Mouse (Mus musculus): Measurements from ENCODE around the gene Usp44. TPM values are rescaled to one million over a fixed set of nuclear protein-coding genes. Genes with fewer than 3 reads are reported as not detected.
"Not testable (repeated sequence)": the region's sequence is repeated elsewhere in the genome, so short reads cannot be mapped to it uniquely, and the experiment has no call there.

Usp44 gene
- polyA plus RNA-seq, 1 experiment, result 0.03 TPM

- peaks cover 8% of the 10 kb centered on the region for H3K27me3 ChIP-seq (replicated peaks; ENCODE audit: control insufficient read depth, insufficient read depth, low read length)
- H3K27ac ChIP-seq (ENCODE audit: insufficient read depth, low read depth, low read length), result no peak overlapping the region
- no peak for DNase-seq
- TF ChIP-seq POLR2A (IDR thresholded peaks at IDR 0.05; ENCODE audit: low read depth, low read length) (no peak), CTCF (conservative IDR thresholded peaks at IDR 0.05; ENCODE audit: insufficient read depth, insufficient read length, low read depth, low read length) (no peak)
- H3K36me3 ChIP-seq (ENCODE audit: control insufficient read depth, insufficient read depth, low read length), result no peaks in the 10 kb centered on the region
- 23% methylated on average over 18 of the region's 18 CpGs for WGBS
- H3K4me1 ChIP-seq (ENCODE audit: control insufficient read depth, insufficient read depth, low read length), result no peaks in the 10 kb centered on the region
- no peak overlapping the region for H3K4me3 ChIP-seq (ENCODE audit: insufficient read depth, low read depth, low read length)
Measured at GRCm38 (mm10) chr10:93831730-93832574, 597 bp downstream of the Usp44 start.

- no peak for TF ChIP-seq CTCF (conservative IDR thresholded peaks at IDR 0.05; ENCODE audit: insufficient read depth, insufficient read length, low read depth, low read length)
- no peak for TF ChIP-seq POLR2A (IDR thresholded peaks at IDR 0.05; ENCODE audit: low read depth, low read length)
Measured at GRCm38 (mm10) chr10:93832811-93833210, 1.5 kb downstream of the Usp44 start.

GRCm38 (mm10) chr10:93833370-93833698 lies 2.0 kb downstream of the Usp44 start:
- Histone ChIP-seq H3K4me3 (ENCODE audit: insufficient read depth, low read depth, low read length) (peak overlapping the region; percentile 52), H3K27me3 (replicated peaks; ENCODE audit: control insufficient read depth, insufficient read depth, low read length) (peaks cover 8% of the 10 kb centered on the region), H3K27ac (ENCODE audit: insufficient read depth, low read depth, low read length) (no peak overlapping the region), H3K36me3 (ENCODE audit: control insufficient read depth, insufficient read depth, low read length) (no peaks in the 10 kb centered on the region), H3K4me1 (ENCODE audit: control insufficient read depth, insufficient read depth, low read length) (no peaks in the 10 kb centered on the region)
- DNase-seq, result peak; percentile 2
- WGBS, result 6% methylated on average over 16 of the region's 16 CpGs
- TF ChIP-seq POLR2A (IDR thresholded peaks at IDR 0.05; ENCODE audit: low read depth, low read length) (no peak), CTCF (conservative IDR thresholded peaks at IDR 0.05; ENCODE audit: insufficient read depth, insufficient read length, low read depth, low read length) (no peak)

More at GRCm38 (mm10) chr10:93832811-93833210, 1.5 kb downstream of the Usp44 start:
- Histone ChIP-seq H3K27me3 (replicated peaks; ENCODE audit: control insufficient read depth, insufficient read depth, low read length) (peaks cover 8% of the 10 kb centered on the region), H3K27ac (ENCODE audit: insufficient read depth, low read depth, low read length) (no peak overlapping the region), H3K4me3 (ENCODE audit: insufficient read depth, low read depth, low read length) (no peak overlapping the region), H3K36me3 (ENCODE audit: control insufficient read depth, insufficient read depth, low read length) (no peaks in the 10 kb centered on the region), H3K4me1 (ENCODE audit: control insufficient read depth, insufficient read depth, low read length) (no peaks in the 10 kb centered on the region)
- DNase-seq, result no peak
- 58% methylated on average over 9 of the region's 9 CpGs for WGBS

GRCm38 (mm10) chr10:93833699-93834393 lies 2.5 kb downstream of the Usp44 start:
- Histone ChIP-seq H3K4me1 (ENCODE audit: control insufficient read depth, insufficient read depth, low read length) (no peaks in the 10 kb centered on the region), H3K36me3 (ENCODE audit: control insufficient read depth, insufficient read depth, low read length) (no peaks in the 10 kb centered on the region), H3K4me3 (ENCODE audit: insufficient read depth, low read depth, low read length) (peak overlapping the region; percentile 52), H3K27me3 (replicated peaks; ENCODE audit: control insufficient read depth, insufficient read depth, low read length) (peaks cover 8% of the 10 kb centered on the region), H3K27ac (ENCODE audit: insufficient read depth, low read depth, low read length) (no peak overlapping the region)
- WGBS, result under 1% methylated on average over 75 of the region's 75 CpGs
- peak; percentile 49 for DNase-seq
- TF ChIP-seq POLR2A (IDR thresholded peaks at IDR 0.05; ENCODE audit: low read depth, low read length), result no peak
- TF ChIP-seq CTCF (conservative IDR thresholded peaks at IDR 0.05; ENCODE audit: insufficient read depth, insufficient read length, low read depth, low read length), result no peak

GRCm38 (mm10) chr10:93834394-93834745 lies 3.0 kb downstream of the Usp44 start:
- no peak for DNase-seq
- Histone ChIP-seq H3K27ac (ENCODE audit: insufficient read depth, low read depth, low read length) (no peak overlapping the region), H3K4me3 (ENCODE audit: insufficient read depth, low read depth, low read length) (peak overlapping the region; percentile 52; the same call in 1 of the 2 replicates), H3K4me1 (ENCODE audit: control insufficient read depth, insufficient read depth, low read length) (no peaks in the 10 kb centered on the region), H3K27me3 (replicated peaks; ENCODE audit: control insufficient read depth, insufficient read depth, low read length) (peaks cover 8% of the 10 kb centered on the region), H3K36me3 (ENCODE audit: control insufficient read depth, insufficient read depth, low read length) (no peaks in the 10 kb centered on the region)
- WGBS, result 6% methylated on average over 13 of the region's 13 CpGs
- TF ChIP-seq POLR2A (IDR thresholded peaks at IDR 0.05; ENCODE audit: low read depth, low read length), result no peak
- no peak for TF ChIP-seq CTCF (conservative IDR thresholded peaks at IDR 0.05; ENCODE audit: insufficient read depth, insufficient read length, low read depth, low read length)

- H3K4me3 ChIP-seq (ENCODE audit: insufficient read depth, low read depth, low read length); DNase-seq; H3K4me1 ChIP-seq (ENCODE audit: control insufficient read depth, insufficient read depth, low read length); H3K27me3 ChIP-seq (replicated peaks; ENCODE audit: control insufficient read depth, insufficient read depth, low read length); H3K36me3 ChIP-seq (ENCODE audit: control insufficient read depth, insufficient read depth, low read length); H3K27ac ChIP-seq (ENCODE audit: insufficient read depth, low read depth, low read length): not testable (repeated sequence)
- WGBS, result 95% methylated on average over 7 of the region's 7 CpGs
Measured at GRCm38 (mm10) chr10:93835115-93835514, 3.8 kb downstream of the Usp44 start.

GRCm38 (mm10) chr10:93846706-93847105 lies 15.4 kb downstream of the Usp44 start:
- no peak for DNase-seq
- 95% methylated on average over 13 of the region's 13 CpGs for WGBS
- no peak overlapping the region for H3K27ac ChIP-seq (ENCODE audit: insufficient read depth, low read depth, low read length)
- no peak for TF ChIP-seq POLR2A (IDR thresholded peaks at IDR 0.05; ENCODE audit: low read depth, low read length)
- TF ChIP-seq CTCF (conservative IDR thresholded peaks at IDR 0.05; ENCODE audit: insufficient read depth, insufficient read length, low read depth, low read length), result no peak
- no peaks in the 10 kb centered on the region for H3K4me1 ChIP-seq (ENCODE audit: control insufficient read depth, insufficient read depth, low read length)
- no peaks in the 10 kb centered on the region for H3K36me3 ChIP-seq (ENCODE audit: control insufficient read depth, insufficient read depth, low read length)
- no peaks in the 10 kb centered on the region for H3K27me3 ChIP-seq (replicated peaks; ENCODE audit: control insufficient read depth, insufficient read depth, low read length)
- no peak overlapping the region for H3K4me3 ChIP-seq (ENCODE audit: insufficient read depth, low read depth, low read length)
